Mouse (Mus musculus) thymus, postnatal 25 days (tissue): ENCODE results near the gene Rpl3l.
"Not testable (repeated sequence)": the region's sequence is repeated elsewhere in the genome, so short reads cannot be mapped to it uniquely, and the experiment has no call there.

Experiments used
- DNase-seq: peaks from one replicate; pipeline ENCODE4 v3.0.0; 2022

Gene Rpl3l

GRCm38 (mm10) chr17:24727618-24728017, at the start of gene Rpl3l:
TSS of gene Rpl3l (plus strand) at chr17:24727820.
- DNase-seq = no peak

GRCm38 (mm10) chr17:24686514-24686913, 41.1 kb upstream of the Rpl3l start:
- DNase-seq = peak; percentile 42

- peak; percentile 70 for DNase-seq
Measured at GRCm38 (mm10) chr17:24687146-24687595, 40.4 kb upstream of the Rpl3l start.

- DNase-seq = no peak
Measured at GRCm38 (mm10) chr17:24687599-24687998, 40.0 kb upstream of the Rpl3l start.

GRCm38 (mm10) chr17:24689251-24690081, 38.2 kb upstream of the Rpl3l start, which contains the start of gene Syngr3:
TSS of gene Syngr3 (minus strand) at chr17:24689955.
- DNase-seq = no peak

- DNase-seq = no peak
Measured at GRCm38 (mm10) chr17:24692385-24692784, 35.2 kb upstream of the Rpl3l start.

GRCm38 (mm10) chr17:24695326-24696010, 32.2 kb upstream of the Rpl3l start:
- DNase-seq = no peak

GRCm38 (mm10) chr17:24696011-24696697, 31.5 kb upstream of the Rpl3l start, which contains the start of the genes Gfer and Noxo1:
TSS of gene Gfer (minus strand) at chr17:24696156.
TSS of gene Noxo1 (plus strand) at chr17:24696234.
- peak; percentile 88 for DNase-seq

- DNase-seq = peak; percentile 28
Measured at GRCm38 (mm10) chr17:24697985-24698384, 29.6 kb upstream of the Rpl3l start.

- no peak for DNase-seq
Measured at GRCm38 (mm10) chr17:24698715-24699114, 28.9 kb upstream of the Rpl3l start.

GRCm38 (mm10) chr17:24699473-24699872, 28.1 kb upstream of the Rpl3l start:
- DNase-seq = no peak

GRCm38 (mm10) chr17:24701251-24701650, 26.4 kb upstream of the Rpl3l start:
- DNase-seq = no peak

GRCm38 (mm10) chr17:24705821-24706220, 21.8 kb upstream of the Rpl3l start:
- DNase-seq = no peak

GRCm38 (mm10) chr17:24706982-24707800, 20.4 kb upstream of the Rpl3l start, which contains the start of gene Tbl3:
TSS of gene Tbl3 (minus strand) at chr17:24707660.
- peak; percentile 93 for DNase-seq

GRCm38 (mm10) chr17:24707801-24708425, 19.7 kb upstream of the Rpl3l start:
- no peak for DNase-seq

GRCm38 (mm10) chr17:24708646-24709045, 19.0 kb upstream of the Rpl3l start:
- DNase-seq = no peak

- DNase-seq = no peak
Measured at GRCm38 (mm10) chr17:24715556-24715955, 12.1 kb upstream of the Rpl3l start.

GRCm38 (mm10) chr17:24716166-24716682, 11.4 kb upstream of the Rpl3l start:
- DNase-seq = no peak

GRCm38 (mm10) chr17:24717943-24718342, 9.7 kb upstream of the Rpl3l start, which contains the start of the genes Rnf151 and Rps2:
TSS of gene Rnf151 (minus strand) at chr17:24718063.
TSS of gene Rps2 (plus strand) at chr17:24718116.
- DNase-seq = no peak

GRCm38 (mm10) chr17:24718938-24719337, 8.7 kb upstream of the Rpl3l start:
- not testable (repeated sequence) for DNase-seq
